Comparison of ENCODE assay signal across 10 mouse cellular contexts in the genomic region with DNA sequence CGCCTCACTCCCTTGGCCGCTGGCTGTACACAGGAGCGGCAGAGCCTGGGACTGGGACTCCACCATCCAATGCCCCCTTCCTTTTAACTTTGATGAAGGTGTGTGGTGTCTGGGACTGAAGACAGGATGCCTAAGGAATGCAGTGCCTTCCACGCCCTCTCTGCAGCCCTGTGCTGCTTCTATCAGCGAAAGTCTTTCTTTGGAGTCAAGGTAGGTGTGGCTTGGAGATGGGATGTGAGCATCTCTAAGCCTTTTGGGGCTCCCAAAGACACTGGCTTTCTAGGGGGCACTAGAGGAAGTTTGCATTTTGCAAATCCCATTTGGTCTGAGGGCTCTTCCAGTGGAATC.
DNase-seq lines count a peak whose midpoint lies in the region; ATAC-seq and TF ChIP-seq lines count a peak whose summit lies in the region.
"Had no signal": no experiment of that assay in that cellular context is flagged by ENCODE, and none has a peak within 500 bp of the region (broad histone marks: within the 10 kb centered on the region; RNA-seq: fewer than 3 reads in every experiment).

No protein-coding gene starts in this region.

- no peak overlapping the region for H3K27ac ChIP-seq in heart, embryonic 10.5 days
- no peak overlapping the region for H3K27ac ChIP-seq in lung, postnatal 0 days (ENCODE audit: low read length)
- no peak overlapping the region for H3K27ac ChIP-seq in limb, embryonic 13.5 days
- H3K27ac ChIP-seq: limb, embryonic 15.5 days had no signal

- H3K36me3 ChIP-seq in heart, embryonic 10.5 days = no peaks in the 10 kb centered on the region
- H3K36me3 ChIP-seq in lung, postnatal 0 days (ENCODE audit: insufficient read depth, low read length) = no peaks in the 10 kb centered on the region
- H3K36me3 ChIP-seq in limb, embryonic 13.5 days = no peaks in the 10 kb centered on the region
- H3K36me3 ChIP-seq: limb, embryonic 15.5 days had no signal

- peaks cover 75% of the 10 kb centered on the region for H3K27me3 ChIP-seq in heart, embryonic 10.5 days (ENCODE audit: insufficient read depth, poor library complexity, severe bottlenecking)
- no peaks in the 10 kb centered on the region for H3K27me3 ChIP-seq in lung, postnatal 0 days (replicated peaks; ENCODE audit: insufficient read depth, low read length)
- no peaks in the 10 kb centered on the region for H3K27me3 ChIP-seq in limb, embryonic 13.5 days
- H3K27me3 ChIP-seq: limb, embryonic 15.5 days had no signal

- peaks cover 35% of the 10 kb centered on the region for H3K4me1 ChIP-seq in heart, embryonic 10.5 days
- H3K4me1 ChIP-seq in lung, postnatal 0 days (ENCODE audit: insufficient read depth, low read depth, low read length) = peaks cover 5% of the 10 kb centered on the region; the same call in 1 of the 2 replicates
- peaks cover 54% of the 10 kb centered on the region for H3K4me1 ChIP-seq in limb, embryonic 13.5 days

- 18% methylated on average over 5 of the region's 5 CpGs for WGBS in heart, embryonic 10.5 days
- WGBS in lung, postnatal 0 days = 39% methylated on average over 5 of the region's 5 CpGs
- 30% methylated on average over 5 of the region's 5 CpGs for WGBS in limb, embryonic 13.5 days

- no peak for TF ChIP-seq CTCF in lung, postnatal 0 days (IDR thresholded peaks at IDR 0.05)

- H3K4me2 ChIP-seq in lung, postnatal 0 days (replicated peaks; ENCODE audit: low read depth, low read length) = 0 out of 2 replicates have a peak overlapping the region, but pooled peaks have one; percentile 3
- H3K4me2 ChIP-seq in limb, embryonic 13.5 days (replicated peaks) = peak overlapping the region; percentile 41
- H3K4me2 ChIP-seq: limb, embryonic 15.5 days had no signal

- no peak overlapping the region for H3K9ac ChIP-seq in lung, postnatal 0 days (replicated peaks; ENCODE audit: low read depth)
- H3K9ac ChIP-seq in limb, embryonic 13.5 days = peak overlapping the region; percentile 35; the same call in 1 of the 2 replicates
- H3K9ac ChIP-seq: limb, embryonic 15.5 days had no signal

- 0 out of 2 replicates have a peak, but pooled peaks have one; percentile 4 for ATAC-seq in lung, postnatal 0 days
- ATAC-seq in limb, embryonic 13.5 days (ENCODE audit: low FRiP score, low read depth) = no peak

- no peak for TF ChIP-seq EP300 in lung, postnatal 0 days (IDR thresholded peaks at IDR 0.05)

- no peak for DNase-seq in heart, embryonic 10.5 days (ENCODE audit: low spot score)
- DNase-seq in heart, adult 9 months (ENCODE audit: low spot score in 2 of 2) = no peak
- no peak for DNase-seq in lung, postnatal 0 days (ENCODE audit: low spot score)
- DNase-seq in lung, postnatal 14 days = no peak
- DNase-seq in retina, embryonic 14.5 days (ENCODE audit: low spot score) = no peak
- DNase-seq in yolk sac, embryonic 10.5 days (ENCODE audit: low spot score) = no peak
- DNase-seq in urinary bladder, adult 2 months (ENCODE audit: low spot score) = no peak
- DNase-seq: adrenal gland, adult 8-10 months had no signal

- H3K9me3 ChIP-seq in heart, embryonic 10.5 days = no peaks in the 10 kb centered on the region
- no peaks in the 10 kb centered on the region for H3K9me3 ChIP-seq in lung, postnatal 0 days (ENCODE audit: low read length)
- H3K9me3 ChIP-seq in limb, embryonic 13.5 days = no peaks in the 10 kb centered on the region
- H3K9me3 ChIP-seq: limb, embryonic 15.5 days had no signal

- H3K4me3 ChIP-seq in heart, embryonic 10.5 days = peak overlapping the region; percentile 38; the same call in 1 of the 2 replicates
- H3K4me3 ChIP-seq in lung, postnatal 0 days (ENCODE audit: low read depth, low read length) = no peak overlapping the region
- no peak overlapping the region for H3K4me3 ChIP-seq in limb, embryonic 13.5 days
- H3K4me3 ChIP-seq: limb, embryonic 15.5 days had no signal
